Mouse (Mus musculus) heart, adult 2 months (tissue): Measurements from ENCODE around the gene Psmb5. TPM values are rescaled to one million over a fixed set of nuclear protein-coding genes. Genes with fewer than 3 reads are reported as not detected.

Source experiments
- DNase-seq, 2 experiments: peaks; one replicate each; pipeline ENCODE4 v3.0.0; 2021
- H3K27ac ChIP-seq: fragments of 200-600 bp; 2 replicates; pipeline ENCODE4 v1.8.1; 2022
- H3K27me3 ChIP-seq: fragments of 200-500 bp; 2 replicates; pipeline ENCODE4 v1.6.1; 2012; ENCODE audit warnings: mild to moderate bottlenecking, low read length, inconsistent platforms, mixed read lengths; ENCODE audit not compliant: control insufficient read depth, insufficient read depth
- H3K36me3 ChIP-seq: fragments of 200-500 bp; 2 replicates; pipeline ENCODE4 v1.6.1; 2012; ENCODE audit warnings: low read length, inconsistent platforms; ENCODE audit not compliant: control insufficient read depth, insufficient read depth
- H3K4me1 ChIP-seq: fragments of 200-500 bp; 2 replicates; pipeline ENCODE4 v1.6.1; 2011; ENCODE audit warnings: low read length; ENCODE audit not compliant: control insufficient read depth, insufficient read depth
- H3K4me3 ChIP-seq: fragments of 200-600 bp; 2 replicates; pipeline ENCODE4 v1.8.1; 2022
- H3K79me2 ChIP-seq: fragments of 200-500 bp; replicated peaks from 2 replicates; pipeline ENCODE4 v1.6.1; 2012; ENCODE audit warnings: mild to moderate bottlenecking, inconsistent platforms, low read length, moderate library complexity, mixed read lengths; ENCODE audit not compliant: control insufficient read depth, insufficient read depth
- H3K9ac ChIP-seq: fragments of 200-500 bp; 2 replicates; pipeline ENCODE4 v1.6.1; 2012; ENCODE audit warnings: low read depth, mild to moderate bottlenecking, control low read depth, inconsistent platforms, low read length, mixed read lengths
- CTCF ChIP-seq: fragments of 200-600 bp; IDR thresholded peaks from 2 replicates; pipeline ENCODE4 v1.8.1; 2022; ENCODE audit warnings: antibody characterized with exemption, mild to moderate bottlenecking, moderate library complexity
- EP300 ChIP-seq: fragments of 200-500 bp; IDR thresholded peaks from 2 replicates; pipeline ENCODE4 v1.6.1; 2011; ENCODE audit warnings: low read depth, low read length, control low read depth; ENCODE audit not compliant: insufficient read depth
- POLR2A ChIP-seq: fragments of 200-500 bp; IDR thresholded peaks from 2 replicates; pipeline ENCODE4 v1.6.1; 2011; ENCODE audit warnings: mild to moderate bottlenecking, low read depth, low read length, control low read depth; ENCODE audit not compliant: insufficient read depth
- WGBS: fragments of 180-500 bp; shearing (Covaris S2); methylation state at CpG from one replicate; pipeline ENCODE4 v1.1.7; 2018; 5-methylcytosine and 5-hydroxymethylcytosine counted together
- intact Hi-C: fragments of 180-260 bp; cut with DNase I; formaldehyde crosslinking; loops from one replicate; pipeline ENCODE4 v1.15.1; 2025
- polyA plus RNA-seq: library from polyadenylated mRNA; depleted of rRNA; stranded (reverse); fragments of >200 nt; gene quantifications from 2 replicates; pipeline ENCODE4 v1.2.3, GENCODE M21; 2012
- total RNA-seq, 2 experiments: library from RNA; stranded (reverse); gene quantifications; 2 replicates each; pipeline ENCODE4 v1.2.3; 2021

Gene Psmb5
- total and polyA plus RNA-seq, 3 experiments, result 164 to 187 (median 180) TPM

GRCm38 (mm10) chr14:54650621-54651454 is 33.0 kb upstream of the Psmb5 start:
- WGBS, result 60% methylated on average over 23 of the region's 23 CpGs
- Histone ChIP-seq H3K9ac (no peak overlapping the region), H3K4me1 (peaks cover 6% of the 10 kb centered on the region), H3K27me3 (no peaks in the 10 kb centered on the region), H3K27ac (no peak overlapping the region), H3K36me3 (no peaks in the 10 kb centered on the region; the same call in none of the 2 replicates), H3K79me2 (no peaks in the 10 kb centered on the region; the same call in 1 of the 2 replicates), H3K4me3 (no peak overlapping the region)
- TF ChIP-seq POLR2A, result no peak
- peak; percentile 95 for TF ChIP-seq CTCF
- peak; percentile 82; the same call in 1 of the 2 replicates for TF ChIP-seq EP300
- intact Hi-C loops, result loop anchor here (2.0 to 5.0 kb wide), 2 partner anchors 36 to 50 kb away; partner anchors contain the start of genes 1700123O20Rik and Acin1
- peak; percentile 79 to 81 for DNase-seq

- no peak overlapping the region for H3K9ac ChIP-seq
- H3K27ac ChIP-seq, result no peak overlapping the region
- H3K36me3 ChIP-seq, result no peaks in the 10 kb centered on the region; the same call in none of the 2 replicates
- DNase-seq, result no peak
- no peaks in the 10 kb centered on the region for H3K27me3 ChIP-seq
- intact Hi-C loops, result no loop called here
- TF ChIP-seq CTCF, result no peak
- no peak for TF ChIP-seq EP300
- TF ChIP-seq POLR2A, result no peak
- no peaks in the 10 kb centered on the region; the same call in 1 of the 2 replicates for H3K4me1 ChIP-seq
- no peaks in the 10 kb centered on the region; the same call in 1 of the 2 replicates for H3K79me2 ChIP-seq
- 65% methylated on average over 4 of the region's 4 CpGs for WGBS
- no peak overlapping the region for H3K4me3 ChIP-seq
These were observed 30.1 kb upstream of the Psmb5 start for GRCm38 (mm10) chr14:54647900-54648299.

- WGBS, result 89% methylated on average over 8 of the region's 8 CpGs
- Histone ChIP-seq H3K27ac (no peak overlapping the region), H3K36me3 (no peaks in the 10 kb centered on the region; the same call in none of the 2 replicates), H3K4me1 (no peaks in the 10 kb centered on the region), H3K79me2 (no peaks in the 10 kb centered on the region; the same call in 1 of the 2 replicates), H3K4me3 (no peak overlapping the region), H3K27me3 (no peaks in the 10 kb centered on the region), H3K9ac (no peak overlapping the region)
- DNase-seq, result no peak
- TF ChIP-seq POLR2A (no peak), CTCF (peak; percentile 71)
- intact Hi-C loops, result no loop called here
These were observed 29.2 kb upstream of the Psmb5 start for GRCm38 (mm10) chr14:54646898-54647636.

GRCm38 (mm10) chr14:54646455-54646854 is 28.6 kb upstream of the Psmb5 start:
- intact Hi-C loops, result no loop called here
- TF ChIP-seq CTCF (no peak), POLR2A (no peak), EP300 (no peak)

DNA sequence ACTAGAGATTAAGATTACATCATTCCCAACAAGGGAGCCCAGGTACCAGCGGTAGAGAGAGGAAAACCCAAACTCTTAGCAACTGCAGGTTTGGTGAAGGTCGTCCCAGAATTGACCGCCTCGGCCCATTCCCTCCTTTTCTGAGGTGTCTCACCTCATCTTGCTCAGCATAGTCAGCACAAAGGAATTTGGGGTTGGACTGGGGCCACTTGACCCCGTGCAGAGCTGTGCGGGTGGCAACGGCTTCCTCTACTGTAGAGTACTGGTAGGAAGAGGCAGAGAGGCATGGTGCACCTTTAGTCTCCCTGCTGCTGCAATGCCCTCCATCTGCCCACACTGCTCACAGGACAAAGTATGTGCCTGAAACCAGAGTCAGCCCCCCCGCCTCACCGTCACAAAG is 26.5 kb upstream of the Psmb5 start:
- intact Hi-C loops, result loop anchor here (5.0 kb wide), 1 partner anchor 117 kb away; no protein-coding TSS in a partner anchor
- DNase-seq, result no peak
- no peak overlapping the region for H3K4me3 ChIP-seq

More at GRCm38 (mm10) chr14:54646455-54646854, 28.6 kb upstream of the Psmb5 start:
- H3K27me3 ChIP-seq, result no peaks in the 10 kb centered on the region
- no peak for DNase-seq
- WGBS, result 91% methylated on average over 17 of the region's 17 CpGs
- no peaks in the 10 kb centered on the region; the same call in none of the 2 replicates for H3K36me3 ChIP-seq
- no peaks in the 10 kb centered on the region; the same call in 1 of the 2 replicates for H3K79me2 ChIP-seq
- no peak overlapping the region for H3K9ac ChIP-seq
- no peak overlapping the region for H3K4me3 ChIP-seq
- no peaks in the 10 kb centered on the region for H3K4me1 ChIP-seq
- no peak overlapping the region for H3K27ac ChIP-seq

More for the DNA sequence above, 26.5 kb upstream of the Psmb5 start:
- Histone ChIP-seq H3K27ac (no peak overlapping the region), H3K9ac (no peak overlapping the region), H3K4me1 (no peaks in the 10 kb centered on the region), H3K36me3 (no peaks in the 10 kb centered on the region; the same call in 1 of the 2 replicates), H3K79me2 (no peaks in the 10 kb centered on the region), H3K27me3 (no peaks in the 10 kb centered on the region)
- TF ChIP-seq POLR2A, result no peak
- no peak for TF ChIP-seq EP300
- no peak for TF ChIP-seq CTCF
- WGBS, result 73% methylated on average over 9 of the region's 9 CpGs
